Mouse (Mus musculus) kidney, postnatal 10 days (tissue): Measurements from ENCODE around the gene Mapk1ip1l.

Experiments used
- DNase-seq: peaks from one replicate; pipeline ENCODE4 v3.0.0; 2021; ENCODE audit warnings: mixed read lengths

Mapk1ip1l gene

GRCm38 (mm10) chr14:47364742-47365449, 66.8 kb downstream of the Mapk1ip1l start:
- peak; percentile 42 for DNase-seq

GRCm38 (mm10) chr14:47366881-47367321, 68.8 kb downstream of the Mapk1ip1l start:
- DNase-seq: peak; percentile 41

GRCm38 (mm10) chr14:47367461-47367860, 69.4 kb downstream of the Mapk1ip1l start, which contains the start of gene Lgals3:
Lgals3 (plus strand) TSS chr14:47367751.
- DNase-seq: peak; percentile 67

GRCm38 (mm10) chr14:47369741-47370140, 71.7 kb downstream of the Mapk1ip1l start:
- no peak for DNase-seq

- DNase-seq: no peak
These were observed 72.7 kb downstream of the Mapk1ip1l start for GRCm38 (mm10) chr14:47370790-47371189.

GRCm38 (mm10) chr14:47371689-47372088, 73.6 kb downstream of the Mapk1ip1l start:
- peak; percentile 27 for DNase-seq
